22 mouse cellular contexts compared by ENCODE assay signal in the genomic region with DNA sequence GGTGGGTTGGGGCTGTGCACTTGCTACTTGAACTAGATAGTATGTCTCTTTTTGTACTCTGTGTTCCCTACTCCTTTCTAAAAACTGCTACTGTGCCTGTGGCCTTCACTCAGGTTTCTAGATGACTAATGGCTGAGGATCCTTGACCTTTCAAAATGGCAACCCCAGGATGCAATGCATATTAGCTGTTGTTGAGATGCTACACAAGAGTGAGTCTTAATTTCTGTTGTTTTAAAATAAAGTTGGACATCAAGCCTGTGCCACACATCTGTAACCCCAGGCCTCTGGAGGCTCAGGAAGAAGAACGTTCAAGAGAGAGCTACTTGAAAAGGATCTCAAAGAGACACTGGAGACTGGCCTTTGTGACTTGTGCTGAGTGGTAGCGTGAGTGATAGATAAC. TPM values are rescaled to one million over a fixed set of nuclear protein-coding genes. Genes with fewer than 3 reads are reported as not detected.
A peak's percentile ranks its signal among the peaks of the same experiment; 100 is the strongest.
DNase-seq lines count a peak whose midpoint lies in the region; ATAC-seq and TF ChIP-seq lines count a peak whose summit lies in the region.
"Had no signal": no experiment of that assay in that cellular context is flagged by ENCODE, and none has a peak within 500 bp of the region (broad histone marks: within the 10 kb centered on the region; RNA-seq: fewer than 3 reads in every experiment).

No protein-coding gene starts in this region.

- no peak overlapping the region for H3K4me3 ChIP-seq in heart, embryonic 12.5 days
- no peak overlapping the region for H3K4me3 ChIP-seq in liver, postnatal 0 days (ENCODE audit: low read depth, low read length)
- no peak overlapping the region for H3K4me3 ChIP-seq in liver, embryonic 12.5 days
- H3K4me3 ChIP-seq: embryonic facial prominence, embryonic 15.5 days; forebrain, embryonic 15.5 days; intestine, embryonic 15.5 days; layer of hippocampus, adult 2 months; liver, embryonic 13.5 days; midbrain, embryonic 12.5 days; stomach, embryonic 15.5 days had no signal

- TF ChIP-seq CTCF in liver, postnatal 0 days (IDR thresholded peaks at IDR 0.05; ENCODE audit: low read depth) = no peak

- no peaks in the 10 kb centered on the region for H3K9me3 ChIP-seq in heart, embryonic 12.5 days (replicated peaks)
- H3K9me3 ChIP-seq in liver, postnatal 0 days (ENCODE audit: low read length) = no peaks in the 10 kb centered on the region
- H3K9me3 ChIP-seq in liver, embryonic 12.5 days (replicated peaks) = no peaks in the 10 kb centered on the region
- H3K9me3 ChIP-seq: embryonic facial prominence, embryonic 15.5 days; forebrain, embryonic 15.5 days; intestine, embryonic 15.5 days; liver, embryonic 13.5 days; midbrain, embryonic 12.5 days; stomach, embryonic 15.5 days had no signal

- TF ChIP-seq EP300 in liver, postnatal 0 days (IDR thresholded peaks at IDR 0.05; ENCODE audit: low read depth) = no peak

- no peak overlapping the region for H3K4me2 ChIP-seq in heart, embryonic 12.5 days
- H3K4me2 ChIP-seq in liver, postnatal 0 days (ENCODE audit: low read depth, low read length) = no peak overlapping the region
- H3K4me2 ChIP-seq in liver, embryonic 12.5 days = no peak overlapping the region
- H3K4me2 ChIP-seq: embryonic facial prominence, embryonic 15.5 days; forebrain, embryonic 15.5 days; intestine, embryonic 15.5 days; liver, embryonic 13.5 days; lung, embryonic 14.5 days; midbrain, embryonic 12.5 days; stomach, embryonic 15.5 days had no signal

- DNase-seq in adrenal gland, adult 2 months = peak; percentile 80
- DNase-seq in adrenal gland, postnatal 4 days (ENCODE audit: low spot score in 2 of 2) = no peak
- DNase-seq in heart, postnatal 10 days = no peak
- no peak for DNase-seq in liver, postnatal 0 days
- no peak for DNase-seq in kidney, postnatal 36 days
- DNase-seq in urinary bladder, adult 2 months (ENCODE audit: low spot score) = no peak
- DNase-seq: cerebellum, adult 9-11 months; gastrocnemius, postnatal 14 days; kidney, adult 8-10 months; kidney, postnatal 14 days; liver, embryonic 13.5 days; lung, embryonic 14.5 days; thymus, adult 2 months had no signal

- intact Hi-C loops in heart, postnatal 10 days (cut with DNase I) = loop anchor here (5.0 kb wide), 1 partner anchor 45 kb away; no protein-coding TSS in a partner anchor

- H3K4me1 ChIP-seq in heart, embryonic 12.5 days (replicated peaks) = peaks cover 24% of the 10 kb centered on the region
- peaks cover 5% of the 10 kb centered on the region; the same call in 1 of the 2 replicates for H3K4me1 ChIP-seq in liver, postnatal 0 days (ENCODE audit: insufficient read depth)
- peaks cover 30% of the 10 kb centered on the region for H3K4me1 ChIP-seq in liver, embryonic 12.5 days
- H3K4me1 ChIP-seq: midbrain, embryonic 12.5 days; stomach, embryonic 15.5 days had no signal

- H3K27me3 ChIP-seq in heart, embryonic 12.5 days (replicated peaks) = no peaks in the 10 kb centered on the region
- no peaks in the 10 kb centered on the region for H3K27me3 ChIP-seq in liver, postnatal 0 days (ENCODE audit: insufficient read depth, low read length)
- no peaks in the 10 kb centered on the region for H3K27me3 ChIP-seq in liver, embryonic 12.5 days (replicated peaks)
- H3K27me3 ChIP-seq: embryonic facial prominence, embryonic 15.5 days; forebrain, embryonic 15.5 days; intestine, embryonic 15.5 days; liver, embryonic 13.5 days; midbrain, embryonic 12.5 days; stomach, embryonic 15.5 days had no signal

- no peak overlapping the region for H3K9ac ChIP-seq in heart, embryonic 12.5 days
- H3K9ac ChIP-seq in liver, postnatal 0 days (replicated peaks) = no peak overlapping the region
- no peak overlapping the region for H3K9ac ChIP-seq in liver, embryonic 12.5 days
- H3K9ac ChIP-seq: embryonic facial prominence, embryonic 15.5 days; forebrain, embryonic 15.5 days; intestine, embryonic 15.5 days; liver, embryonic 13.5 days; lung, embryonic 14.5 days; midbrain, embryonic 12.5 days; stomach, embryonic 15.5 days had no signal

- 31% methylated on average over 2 of the region's 2 CpGs for WGBS in heart, embryonic 12.5 days
- 53% methylated on average over 2 of the region's 2 CpGs for WGBS in liver, postnatal 0 days (ENCODE audit: insufficient replicate concordance)
- 43% methylated on average over 2 of the region's 2 CpGs for WGBS in liver, embryonic 12.5 days (ENCODE audit: insufficient replicate concordance)

- H3K27ac ChIP-seq in heart, embryonic 12.5 days (ENCODE audit: poor library complexity, severe bottlenecking) = peak overlapping the region; percentile 45; the same call in 1 of the 2 replicates
- 0 out of 2 replicates have a peak overlapping the region, but pooled peaks have one; percentile 1 for H3K27ac ChIP-seq in liver, postnatal 0 days (ENCODE audit: low read depth)
- no peak overlapping the region for H3K27ac ChIP-seq in liver, embryonic 12.5 days
- H3K27ac ChIP-seq: embryonic facial prominence, embryonic 15.5 days; forebrain, embryonic 15.5 days; intestine, embryonic 15.5 days; layer of hippocampus, adult 2 months; liver, embryonic 13.5 days; midbrain, embryonic 12.5 days; stomach, embryonic 15.5 days had no signal

- no peak for ATAC-seq in heart, embryonic 12.5 days (ENCODE audit: insufficient number of reproducible peaks, low FRiP score)
- no peak for ATAC-seq in liver, postnatal 0 days
- no peak for ATAC-seq in liver, embryonic 12.5 days
- ATAC-seq: forebrain, embryonic 15.5 days; hindbrain, embryonic 16.5 days; intestine, embryonic 15.5 days had no signal

- peaks cover 6% of the 10 kb centered on the region for H3K36me3 ChIP-seq in heart, embryonic 12.5 days
- peaks cover 7% of the 10 kb centered on the region; the same call in 1 of the 2 replicates for H3K36me3 ChIP-seq in liver, postnatal 0 days (replicated peaks; ENCODE audit: insufficient read depth, low read length)
- H3K36me3 ChIP-seq in liver, embryonic 12.5 days = peaks cover 5% of the 10 kb centered on the region
- H3K36me3 ChIP-seq: embryonic facial prominence, embryonic 15.5 days; forebrain, embryonic 15.5 days; intestine, embryonic 15.5 days; midbrain, embryonic 12.5 days; stomach, embryonic 15.5 days had no signal

RNA-seq across cellular contexts. Expression of gene Vcl, which starts 48.5 kb away (rescaled TPM):
- 100 to 1,000 TPM in 1 of 2 experiments, 10 to 100 TPM in 1; 69.9 to 122 TPM for total RNA-seq in adrenal gland, adult 2 months (2021)
- 31.1 and 36.4 TPM in 2 replicates for polyA plus RNA-seq in adrenal gland, adult 2 months (2012; rRNA removed)
- total RNA-seq in adrenal gland, postnatal 4 days (2021) = 10 to 100 TPM; 86.9 to 90.2 TPM
- polyA plus RNA-seq in heart, embryonic 12.5 days (2016; fragmentation: Nextera tagmentation; extraction: Ambion mirVana) = 108 and 115 TPM in 2 replicates
- total RNA-seq in heart, postnatal 10 days (2021) = 100 to 1,000 TPM; 172 to 180 TPM
- polyA plus RNA-seq in liver, postnatal 0 days (2015; fragmentation: Nextera tagmentation; extraction: Ambion mirVana) = 9.3 and 11.6 TPM in 2 replicates
- 36.0 and 37.7 TPM in 2 replicates for polyA plus RNA-seq in liver, embryonic 12.5 days (2016; fragmentation: Nextera tagmentation; extraction: Ambion mirVana)
- polyA plus RNA-seq in urinary bladder, adult 2 months (2012; rRNA removed) = 291 and 300 TPM in 2 replicates
